Mouse (Mus musculus): ENCODE results near the gene Mapk7. TPM values are rescaled to one million over a fixed set of nuclear protein-coding genes. Genes with fewer than 3 reads are reported as not detected.

The Mapk7 gene
- polyA plus RNA-seq (2012; rRNA removed) = 108 and 140 TPM in 2 replicates

- peak; percentile 100 for DNase-seq (ENCODE audit: low read depth)
- TF ChIP-seq CTCF (IDR thresholded peaks at IDR 0.05; ENCODE audit: borderline replicate concordance, extremely low read depth, insufficient read depth, insufficient read length) = no peak
- TF ChIP-seq POLR2A (IDR thresholded peaks at IDR 0.05; ENCODE audit: borderline replicate concordance, extremely low read depth, insufficient read depth, insufficient read length, poor library complexity, severe bottlenecking) = no peak; the same call in 1 of the 2 replicates
Observed at GRCm38 (mm10) chr11:61494129-61494997, at the start of gene Mapk7. TSS of gene Mapk7 (minus strand) at chr11:61494406.

DNA sequence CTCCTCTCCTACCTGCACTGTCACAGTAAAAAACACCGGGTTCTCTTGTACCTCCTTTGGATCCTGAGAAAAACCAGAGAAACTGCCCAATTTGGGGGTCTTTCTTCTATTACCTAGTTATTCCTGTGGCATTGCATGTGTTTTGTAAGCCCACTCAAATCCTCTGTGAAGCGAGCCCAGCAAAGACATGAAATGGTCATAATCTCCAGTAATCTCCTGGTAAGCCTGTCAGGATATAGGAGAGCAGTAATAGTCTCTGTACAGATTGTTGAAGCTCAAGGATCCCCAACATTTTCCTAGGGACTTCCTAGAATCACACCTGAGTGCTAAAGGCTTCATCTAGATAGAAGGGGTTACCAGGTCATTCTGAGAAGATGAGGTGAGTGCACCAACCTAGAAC lies 46.9 kb upstream of the Mapk7 start:
- TF ChIP-seq POLR2A (IDR thresholded peaks at IDR 0.05; ENCODE audit: borderline replicate concordance, extremely low read depth, insufficient read depth, insufficient read length, poor library complexity, severe bottlenecking) (no peak), CTCF (IDR thresholded peaks at IDR 0.05; ENCODE audit: borderline replicate concordance, extremely low read depth, insufficient read depth, insufficient read length) (no peak)
- no peak for DNase-seq (ENCODE audit: low read depth)

- TF ChIP-seq CTCF (IDR thresholded peaks at IDR 0.05; ENCODE audit: borderline replicate concordance, extremely low read depth, insufficient read depth, insufficient read length) = no peak
- no peak for TF ChIP-seq POLR2A (IDR thresholded peaks at IDR 0.05; ENCODE audit: borderline replicate concordance, extremely low read depth, insufficient read depth, insufficient read length, poor library complexity, severe bottlenecking)
- DNase-seq (ENCODE audit: low read depth) = no peak
Observed at GRCm38 (mm10) chr11:61540642-61541041, 46.4 kb upstream of the Mapk7 start.

DNA sequence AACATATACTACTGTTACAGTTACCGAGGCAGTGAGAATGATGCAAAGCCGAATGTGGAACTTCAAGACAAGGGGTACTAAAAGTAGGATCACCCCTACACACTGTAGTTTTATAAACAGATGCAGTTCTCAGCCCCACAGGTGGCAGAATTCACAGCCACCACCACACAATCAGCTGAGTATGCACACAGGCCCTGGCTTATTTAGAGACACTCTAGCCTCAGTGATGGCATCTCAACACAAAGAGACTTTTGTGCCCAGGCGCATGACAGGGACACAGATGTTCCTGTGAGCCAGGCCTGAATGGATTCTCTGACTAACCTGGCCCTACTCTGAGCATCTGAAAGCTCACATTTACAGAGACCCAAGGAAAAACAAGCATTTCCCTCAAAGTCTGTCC lies 43.2 kb upstream of the Mapk7 start:
- TF ChIP-seq POLR2A (IDR thresholded peaks at IDR 0.05; ENCODE audit: borderline replicate concordance, extremely low read depth, insufficient read depth, insufficient read length, poor library complexity, severe bottlenecking) (no peak), CTCF (IDR thresholded peaks at IDR 0.05; ENCODE audit: borderline replicate concordance, extremely low read depth, insufficient read depth, insufficient read length) (no peak)
- DNase-seq (ENCODE audit: low read depth) = no peak

DNA sequence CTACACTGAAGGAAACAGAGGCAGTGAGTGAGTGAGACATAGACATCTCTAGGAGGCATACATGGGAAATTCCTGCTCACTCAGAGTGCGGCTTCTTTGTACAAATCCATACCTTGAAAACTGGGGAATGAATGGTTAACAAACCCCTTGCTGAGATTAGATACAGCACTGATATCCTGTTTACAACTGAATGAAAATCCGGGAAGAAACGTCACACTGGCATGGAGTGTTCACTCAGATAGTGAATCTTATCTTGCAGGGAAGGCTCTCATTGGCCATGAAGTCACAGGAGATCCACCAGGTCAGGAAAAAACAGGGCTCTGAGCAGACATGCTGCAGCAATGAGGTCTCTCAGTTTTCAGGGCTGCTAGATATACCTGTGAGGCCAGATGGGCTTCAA lies 42.7 kb upstream of the Mapk7 start:
- no peak for DNase-seq (ENCODE audit: low read depth)
- no peak for TF ChIP-seq CTCF (IDR thresholded peaks at IDR 0.05; ENCODE audit: borderline replicate concordance, extremely low read depth, insufficient read depth, insufficient read length)
- no peak for TF ChIP-seq POLR2A (IDR thresholded peaks at IDR 0.05; ENCODE audit: borderline replicate concordance, extremely low read depth, insufficient read depth, insufficient read length, poor library complexity, severe bottlenecking)

GRCm38 (mm10) chr11:61535530-61535929 lies 41.3 kb upstream of the Mapk7 start:
- no peak for TF ChIP-seq POLR2A (IDR thresholded peaks at IDR 0.05; ENCODE audit: borderline replicate concordance, extremely low read depth, insufficient read depth, insufficient read length, poor library complexity, severe bottlenecking)
- no peak for TF ChIP-seq CTCF (IDR thresholded peaks at IDR 0.05; ENCODE audit: borderline replicate concordance, extremely low read depth, insufficient read depth, insufficient read length)
- DNase-seq (ENCODE audit: low read depth) = no peak

DNA sequence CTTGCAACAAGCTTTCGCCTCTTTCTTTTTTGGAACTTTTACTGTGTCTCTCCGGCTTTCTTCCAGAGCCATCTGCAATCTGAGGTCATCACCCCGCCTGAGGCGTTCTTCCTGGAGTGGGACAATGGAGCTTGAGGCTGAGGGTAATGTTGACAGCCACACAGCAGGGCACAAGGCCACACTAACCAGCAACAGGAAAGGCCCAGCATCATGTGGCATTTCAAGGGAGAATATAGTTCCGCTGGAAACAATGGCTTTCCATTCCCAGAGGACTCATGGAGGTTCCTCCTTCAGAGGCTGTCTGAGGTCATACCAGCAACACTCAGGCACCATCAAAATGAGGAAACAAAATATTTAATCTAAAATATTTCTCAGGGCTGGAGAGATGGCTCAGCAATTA lies 39.4 kb upstream of the Mapk7 start:
- TF ChIP-seq CTCF (IDR thresholded peaks at IDR 0.05; ENCODE audit: borderline replicate concordance, extremely low read depth, insufficient read depth, insufficient read length) (no peak), POLR2A (IDR thresholded peaks at IDR 0.05; ENCODE audit: borderline replicate concordance, extremely low read depth, insufficient read depth, insufficient read length, poor library complexity, severe bottlenecking) (no peak)
- DNase-seq (ENCODE audit: low read depth) = no peak

DNA sequence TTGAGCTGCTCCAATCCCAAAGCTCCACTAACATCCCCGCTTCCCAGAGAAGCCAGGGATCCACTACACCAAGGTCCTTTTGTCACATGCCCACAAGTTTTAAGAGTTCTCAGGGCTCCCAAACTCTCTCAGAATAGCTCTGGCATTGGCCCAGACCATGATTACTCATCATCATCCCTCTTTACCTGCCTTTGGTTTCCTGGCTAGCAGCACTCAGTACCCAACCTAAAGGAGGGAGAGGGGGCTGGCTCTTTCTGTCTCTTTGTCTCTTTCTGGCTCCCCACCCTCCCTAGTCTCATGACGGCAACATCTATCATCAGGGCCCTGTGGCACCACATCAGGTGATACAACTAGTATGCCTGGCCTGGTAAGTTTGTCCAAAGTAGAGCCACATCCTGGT lies 38.6 kb upstream of the Mapk7 start:
- TF ChIP-seq POLR2A (IDR thresholded peaks at IDR 0.05; ENCODE audit: borderline replicate concordance, extremely low read depth, insufficient read depth, insufficient read length, poor library complexity, severe bottlenecking) = no peak
- TF ChIP-seq CTCF (IDR thresholded peaks at IDR 0.05; ENCODE audit: borderline replicate concordance, extremely low read depth, insufficient read depth, insufficient read length) = no peak
- DNase-seq (ENCODE audit: low read depth) = no peak

- TF ChIP-seq POLR2A (IDR thresholded peaks at IDR 0.05; ENCODE audit: borderline replicate concordance, extremely low read depth, insufficient read depth, insufficient read length, poor library complexity, severe bottlenecking) (no peak), CTCF (IDR thresholded peaks at IDR 0.05; ENCODE audit: borderline replicate concordance, extremely low read depth, insufficient read depth, insufficient read length) (no peak)
Observed at GRCm38 (mm10) chr11:61529268-61529713, 35.1 kb upstream of the Mapk7 start.

GRCm38 (mm10) chr11:61526872-61527271 lies 32.7 kb upstream of the Mapk7 start:
- DNase-seq (ENCODE audit: low read depth) = peak; percentile 42
- TF ChIP-seq CTCF (IDR thresholded peaks at IDR 0.05; ENCODE audit: borderline replicate concordance, extremely low read depth, insufficient read depth, insufficient read length) (no peak), POLR2A (IDR thresholded peaks at IDR 0.05; ENCODE audit: borderline replicate concordance, extremely low read depth, insufficient read depth, insufficient read length, poor library complexity, severe bottlenecking) (no peak)

More at GRCm38 (mm10) chr11:61529268-61529713, 35.1 kb upstream of the Mapk7 start:
- DNase-seq (ENCODE audit: low read depth) = peak; percentile 50

DNA sequence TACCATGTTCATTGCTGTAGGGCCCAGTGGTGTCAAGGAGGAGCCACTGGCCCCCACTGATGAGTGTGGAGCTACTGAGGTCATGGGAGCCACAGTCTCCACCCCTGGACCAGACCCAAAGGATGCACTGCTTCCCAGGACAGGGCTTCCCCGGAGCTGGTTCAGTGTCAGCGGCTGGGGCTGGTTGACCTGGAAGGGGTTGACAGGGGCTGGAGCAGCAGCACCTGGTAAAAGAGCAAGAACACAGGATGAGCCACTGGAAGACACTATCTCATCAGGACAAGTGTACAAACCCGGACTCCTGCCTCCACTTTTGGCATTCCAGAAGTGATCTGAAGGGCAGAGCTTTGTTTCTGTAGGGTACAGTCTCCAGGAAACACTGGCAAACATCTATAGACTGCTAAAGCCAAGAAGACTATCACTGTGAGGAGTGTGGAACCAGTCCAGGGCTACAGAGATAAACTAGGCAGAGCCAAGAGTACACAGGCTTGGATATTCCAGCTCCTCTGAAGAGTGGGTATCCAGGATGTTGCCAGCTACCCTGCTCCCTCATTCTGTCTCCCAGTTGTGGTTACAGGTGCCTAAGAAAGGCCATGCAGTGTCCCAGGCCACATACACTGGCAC lies 25.4 kb upstream of the Mapk7 start:
- no peak for DNase-seq (ENCODE audit: low read depth)
- TF ChIP-seq CTCF (IDR thresholded peaks at IDR 0.05; ENCODE audit: borderline replicate concordance, extremely low read depth, insufficient read depth, insufficient read length) = no peak
- no peak for TF ChIP-seq POLR2A (IDR thresholded peaks at IDR 0.05; ENCODE audit: borderline replicate concordance, extremely low read depth, insufficient read depth, insufficient read length, poor library complexity, severe bottlenecking)

Measured in brain, embryonic 14.5 days (tissue).